Mouse (Mus musculus): ENCODE data around the gene Snap91.

GRCm38 (mm10) chr9:86778212-86778611 is 102.2 kb downstream of the Snap91 start:
- TF ChIP-seq EP300 (IDR thresholded peaks at IDR 0.05) (no peak), CTCF (IDR thresholded peaks at IDR 0.05) (no peak)

Data from lung, postnatal 0 days (tissue).